Mouse (Mus musculus) small intestine, adult 2 months (tissue): ENCODE data around the gene Ccdc88b.

Experiments
- CTCF ChIP-seq: fragments of 200-500 bp; IDR thresholded peaks from 2 replicates; pipeline ENCODE4 v1.5.1; 2012; ENCODE audit warnings: low read depth, mild to moderate bottlenecking, control low read depth, inconsistent platforms, low read length, moderate library complexity, mixed read lengths; ENCODE audit not compliant: insufficient replicate concordance, insufficient read length; ENCODE audit errors: extremely low read depth
- POLR2A ChIP-seq: fragments of 200-500 bp; IDR thresholded peaks from 2 replicates; pipeline ENCODE4 v1.6.1; 2012; ENCODE audit warnings: low read depth, mild to moderate bottlenecking, control low read depth, inconsistent platforms, low read length, moderate library complexity

DNA sequence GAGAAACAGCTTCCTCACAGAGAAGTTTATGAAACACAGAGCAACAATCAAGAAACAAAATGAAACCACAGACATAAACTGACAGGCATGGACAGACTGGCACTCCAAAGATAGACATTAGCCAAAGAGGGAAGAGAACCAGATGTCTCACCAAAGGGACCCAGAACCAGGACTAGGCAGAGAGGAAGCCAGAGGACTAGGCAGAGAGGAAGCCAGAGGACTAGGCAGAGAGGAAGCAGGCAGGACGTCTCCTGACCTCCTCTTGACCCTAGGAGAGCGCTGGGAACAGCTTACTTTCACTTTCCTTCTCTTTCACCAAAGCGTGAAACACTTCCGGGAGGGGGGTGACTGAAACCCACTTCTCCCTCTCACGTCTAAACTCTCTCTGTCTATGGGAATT, 11.3 kb upstream of the Ccdc88b start:
- TF ChIP-seq POLR2A (no peak), CTCF (no peak)
